Mouse (Mus musculus) midbrain, embryonic 11.5 days (tissue): Measurements from ENCODE around the gene Olfr330. TPM values are rescaled to one million over a fixed set of nuclear protein-coding genes. Genes with fewer than 3 reads are reported as not detected.
"Not testable (repeated sequence)": the region's sequence is repeated elsewhere in the genome, so short reads cannot be mapped to it uniquely, and the experiment has no call there.

Experiments used
- ATAC-seq: fragments of 200-750 bp; cut with Nextera tagmentation; 2 replicates; pipeline ENCODE4 v1.8.0; 2017; ENCODE audit warnings: moderate TSS enrichment, moderate library complexity; ENCODE audit not compliant: low FRiP score
- DNase-seq: peaks from one replicate; pipeline ENCODE4 v3.0.0; 2015; ENCODE audit warnings: low spot score; ENCODE audit errors: missing footprints
- H3K27ac ChIP-seq: fragments of 300-500 bp; sonication (generic); 2 replicates; pipeline ENCODE4 v1.5.1; 2014; ENCODE audit warnings: low read depth, low read length
- H3K27me3 ChIP-seq: fragments of 300-500 bp; sonication (generic); 2 replicates; pipeline ENCODE4 v1.6.1; 2014; ENCODE audit warnings: mild to moderate bottlenecking, low read length, moderate library complexity, mixed read lengths; ENCODE audit not compliant: control insufficient read depth, insufficient read depth
- H3K36me3 ChIP-seq: fragments of 300-500 bp; sonication (generic); 2 replicates; pipeline ENCODE4 v1.6.1; 2014; ENCODE audit warnings: mild to moderate bottlenecking, low read length, moderate library complexity, mixed read lengths; ENCODE audit not compliant: control insufficient read depth, insufficient read depth
- H3K4me1 ChIP-seq: fragments of 300-500 bp; sonication (generic); 2 replicates; pipeline ENCODE4 v1.6.1; 2014; ENCODE audit warnings: low read length; ENCODE audit not compliant: control insufficient read depth, insufficient read depth
- H3K4me2 ChIP-seq: fragments of 300-500 bp; sonication (generic); 2 replicates; pipeline ENCODE4 v1.6.1; 2014; ENCODE audit warnings: mild to moderate bottlenecking, moderate library complexity
- H3K4me3 ChIP-seq: fragments of 300-500 bp; sonication (generic); 2 replicates; pipeline ENCODE4 v1.5.1; 2014; ENCODE audit warnings: low read depth, low read length
- H3K9ac ChIP-seq: fragments of 300-500 bp; sonication (generic); 2 replicates; pipeline ENCODE4 v1.6.1; 2014; ENCODE audit warnings: low read length
- H3K9me3 ChIP-seq: fragments of 300-500 bp; sonication (generic); 2 replicates; pipeline ENCODE4 v1.6.1; 2016; ENCODE audit warnings: low read length; ENCODE audit not compliant: control insufficient read depth
- WGBS: fragments of 180-500 bp; shearing (Covaris S2); extraction: QIAGEN DNeasy Blood & Tissue Kit; methylation state at CpG from one replicate; pipeline ENCODE4 v1.1.7; 2014; 5-methylcytosine and 5-hydroxymethylcytosine counted together
- polyA plus RNA-seq: library from polyadenylated mRNA; unstranded; fragments of >200 nt; fragmentation: Nextera tagmentation; extraction: Ambion mirVana; gene quantifications from 2 replicates; pipeline ENCODE4 v1.2.1, GENCODE M21; 2014

Olfr330 gene
- not detected in 2 replicates for polyA plus RNA-seq

DNA sequence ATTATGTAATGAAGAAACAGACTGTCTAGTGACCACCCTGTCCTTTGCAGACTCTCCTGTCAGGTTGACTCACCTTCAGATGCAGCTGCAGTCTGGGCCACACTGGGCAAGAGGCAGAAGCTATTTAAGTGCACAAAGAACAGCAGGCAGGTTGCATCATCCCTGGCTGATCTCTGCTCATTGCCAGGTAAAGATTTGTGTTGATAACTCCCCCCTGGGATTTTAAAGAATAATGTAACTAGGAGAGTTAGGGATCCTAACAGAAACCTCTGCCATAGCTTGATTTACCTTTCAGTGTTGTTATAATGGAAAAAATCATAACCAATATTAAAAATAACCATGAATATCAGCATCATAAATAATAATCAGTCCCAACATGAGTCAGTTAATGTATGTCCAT is at the start of gene Olfr330:
TSS of gene Olfr330 (minus strand) at position 101 of the 400 bp plus-strand sequence.
- not testable (repeated sequence) for H3K27me3 ChIP-seq, H3K36me3 ChIP-seq, H3K4me1 ChIP-seq, H3K9me3 ChIP-seq, H3K4me2 ChIP-seq, H3K9ac ChIP-seq, H3K27ac ChIP-seq, ATAC-seq, DNase-seq, H3K4me3 ChIP-seq

DNA sequence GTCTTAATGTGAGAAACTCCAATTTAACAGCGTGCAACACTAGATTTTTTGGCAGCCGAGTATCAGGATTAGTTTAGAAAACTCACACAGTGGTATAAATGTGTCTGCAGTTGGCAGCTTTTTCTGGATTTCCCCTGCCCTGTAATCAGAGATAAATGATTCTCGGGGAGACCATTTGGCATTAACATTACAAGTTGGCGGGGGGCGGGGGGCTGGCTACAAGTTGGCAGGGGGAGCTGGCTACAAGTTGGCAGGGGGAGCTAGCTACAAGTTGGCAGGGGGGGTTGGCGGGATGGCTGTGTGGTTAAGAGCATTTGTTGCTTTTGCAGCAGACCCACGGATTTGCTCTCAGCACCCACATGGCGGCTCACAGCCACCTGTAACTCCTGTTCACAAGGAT is 44.0 kb upstream of the Olfr330 start:
- Histone ChIP-seq H3K4me3 (no peak overlapping the region), H3K4me2 (no peak overlapping the region), H3K9ac (no peak overlapping the region), H3K36me3 (no peaks in the 10 kb centered on the region), H3K4me1 (no peaks in the 10 kb centered on the region), H3K27me3 (no peaks in the 10 kb centered on the region), H3K9me3 (no peaks in the 10 kb centered on the region), H3K27ac (no peak overlapping the region)
- 86% methylated on average over 8 of the region's 8 CpGs for WGBS
- DNase-seq (peak; percentile 62), ATAC-seq (no peak)

DNA sequence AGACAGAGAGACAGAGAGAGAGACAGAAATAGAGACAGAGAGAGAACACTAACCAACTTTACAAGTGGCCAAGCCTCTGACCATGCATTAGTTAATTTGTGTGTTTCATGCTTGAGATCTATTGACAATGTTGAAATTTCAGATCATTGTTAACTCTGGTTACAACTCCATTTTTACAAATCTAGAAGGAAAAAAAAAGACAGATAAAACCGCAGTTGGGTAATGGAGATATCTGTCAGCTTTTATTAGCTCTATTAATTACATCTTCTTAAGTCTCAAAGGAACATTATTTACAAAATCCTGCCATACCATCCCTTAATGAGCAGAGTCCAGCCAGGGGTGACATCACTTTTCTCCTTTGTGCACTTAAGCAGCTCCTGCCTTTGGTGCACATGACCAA is 42.8 kb upstream of the Olfr330 start, which contains the start of gene Olfr325:
TSS of gene Olfr325 (plus strand) at position 301 of the 400 bp plus-strand sequence.
- H3K36me3 ChIP-seq, result no peaks in the 10 kb centered on the region
- no peaks in the 10 kb centered on the region for H3K27me3 ChIP-seq
- H3K4me3 ChIP-seq, result no peak within 1 kb of the TSS
- H3K9me3 ChIP-seq, result no peaks in the 10 kb centered on the region
- H3K4me1 ChIP-seq, result no peaks in the 10 kb centered on the region
- DNase-seq (peak; percentile 17), ATAC-seq (no peak)
- 84% methylated on average over 1 of the region's 1 CpGs for WGBS
- H3K27ac ChIP-seq, result no peak within 1 kb of the TSS
- no peak within 1 kb of the TSS for H3K4me2 ChIP-seq
- no peak within 1 kb of the TSS for H3K9ac ChIP-seq

DNA sequence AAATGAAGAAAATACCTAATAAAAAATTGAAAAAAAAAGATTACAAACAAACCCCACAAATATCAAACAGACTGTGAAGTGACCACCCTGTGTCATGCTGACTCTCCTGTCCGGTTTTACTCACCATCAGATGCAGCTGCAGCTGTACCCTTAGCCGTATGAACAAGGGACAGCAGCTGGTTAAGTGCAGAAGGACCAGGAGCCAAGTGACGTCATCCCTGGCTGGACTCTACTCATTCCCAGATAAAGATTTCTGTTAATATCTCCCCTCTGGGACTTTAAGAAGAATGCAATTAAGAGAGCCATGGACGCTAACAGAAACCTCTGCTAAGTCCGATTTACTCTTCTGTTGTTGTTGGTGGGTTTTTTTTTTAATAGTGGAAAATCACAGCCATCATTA is 35.8 kb upstream of the Olfr330 start, which contains the start of gene Olfr224:
TSS of gene Olfr224 (minus strand) at position 149 of the 400 bp plus-strand sequence.
- H3K27me3 ChIP-seq, result no peaks in the 10 kb centered on the region
- H3K4me3 ChIP-seq, result no peak within 1 kb of the TSS
- no peak for DNase-seq
- no peaks in the 10 kb centered on the region for H3K36me3 ChIP-seq
- H3K4me1 ChIP-seq, result no peaks in the 10 kb centered on the region
- 84% methylated on average over 5 of the region's 5 CpGs for WGBS
- no peak within 1 kb of the TSS for H3K9ac ChIP-seq
- ATAC-seq, result no peak
- no peaks in the 10 kb centered on the region for H3K9me3 ChIP-seq
- no peak within 1 kb of the TSS for H3K4me2 ChIP-seq
- no peak within 1 kb of the TSS for H3K27ac ChIP-seq

DNA sequence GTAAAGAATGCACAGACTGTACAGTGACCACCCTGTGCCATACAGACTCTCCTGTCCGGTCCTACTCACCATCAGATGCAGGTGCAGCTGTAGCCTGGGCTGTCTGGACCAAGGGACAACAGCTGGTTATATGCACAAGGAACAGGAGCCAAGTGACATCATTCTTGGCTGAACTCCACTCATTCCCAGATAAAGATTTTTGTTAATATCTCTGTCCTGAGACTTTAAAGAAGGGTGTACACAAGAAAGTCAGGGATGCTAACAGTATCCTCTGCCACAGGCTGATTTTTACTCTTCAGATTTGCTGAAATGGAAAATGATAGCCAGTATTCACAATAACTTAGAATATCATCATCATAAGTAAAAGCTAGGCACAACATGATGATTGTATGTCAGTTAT is 20.9 kb upstream of the Olfr330 start, which contains the start of gene Olfr328:
TSS of gene Olfr328 (minus strand) at position 101 of the 400 bp plus-strand sequence.
- DNase-seq, result no peak
- Histone ChIP-seq H3K9me3 (no peaks in the 10 kb centered on the region), H3K4me3 (no peak within 1 kb of the TSS), H3K36me3 (no peaks in the 10 kb centered on the region), H3K27ac (no peak within 1 kb of the TSS), H3K4me1 (no peaks in the 10 kb centered on the region), H3K4me2 (no peak within 1 kb of the TSS), H3K9ac (no peak within 1 kb of the TSS), H3K27me3 (no peaks in the 10 kb centered on the region)
- no peak for ATAC-seq
- 75% methylated on average over 1 of the region's 1 CpGs for WGBS

- ATAC-seq (no peak), DNase-seq (no peak)
- no peak within 1 kb of the TSS for H3K27ac ChIP-seq
- no peak within 1 kb of the TSS for H3K9ac ChIP-seq
- H3K4me2 ChIP-seq, result no peak within 1 kb of the TSS
- H3K36me3 ChIP-seq, result no peaks in the 10 kb centered on the region
- 94% methylated on average over 5 of the region's 5 CpGs for WGBS
- H3K27me3 ChIP-seq, result no peaks in the 10 kb centered on the region
- no peaks in the 10 kb centered on the region for H3K4me1 ChIP-seq
- no peaks in the 10 kb centered on the region for H3K9me3 ChIP-seq
- no peak within 1 kb of the TSS for H3K4me3 ChIP-seq
Observed at GRCm38 (mm10) chr11:58546322-58546721, 11.7 kb upstream of the Olfr330 start, which contains the start of gene Olfr329-ps. Gene Olfr329-ps, minus strand, starts transcription at chr11:58546422.

DNA sequence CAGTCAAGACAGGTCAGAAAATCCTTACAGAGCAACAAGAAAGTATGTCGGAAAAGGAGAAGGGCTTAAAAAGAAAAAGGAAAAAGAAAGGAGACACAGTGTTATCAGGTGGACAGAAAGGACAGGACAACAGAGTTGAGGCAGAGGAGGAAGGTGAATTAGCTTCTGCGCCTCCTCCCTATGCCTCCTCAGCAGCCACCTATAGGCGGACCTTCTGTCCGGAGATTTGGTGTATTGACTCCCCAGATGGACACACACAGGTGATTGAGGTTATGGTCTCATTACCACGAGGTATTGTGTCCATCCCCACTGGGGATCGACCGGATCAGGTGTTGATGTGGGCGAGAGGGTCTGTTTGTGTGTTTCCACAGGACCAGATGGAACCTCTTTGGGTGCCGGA is 14.9 kb downstream of the Olfr330 start:
- H3K36me3 ChIP-seq, H3K27me3 ChIP-seq, H3K27ac ChIP-seq, H3K4me3 ChIP-seq, H3K4me2 ChIP-seq, H3K4me1 ChIP-seq, ATAC-seq, H3K9me3 ChIP-seq, DNase-seq, H3K9ac ChIP-seq: not testable (repeated sequence)
- 95% methylated on average over 6 of the region's 9 CpGs for WGBS

DNA sequence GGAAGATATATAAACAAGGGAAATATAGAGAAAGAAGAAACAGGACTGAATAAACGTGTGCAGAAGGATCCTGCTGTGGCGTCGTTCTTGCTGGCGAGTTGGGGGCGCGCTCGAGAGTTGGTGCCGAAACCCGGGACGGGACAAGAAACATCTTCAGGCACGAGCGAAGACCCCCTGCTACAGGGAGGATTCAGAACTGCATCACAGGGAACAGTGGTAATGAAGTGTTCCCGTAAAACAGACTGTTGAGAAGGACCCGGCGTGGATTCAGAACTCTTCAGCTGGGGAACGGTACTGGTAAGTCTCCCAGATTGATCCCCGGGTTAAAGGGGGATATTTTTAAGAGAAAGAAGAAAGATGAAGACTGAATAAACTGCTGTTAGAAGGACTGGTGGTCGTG is 15.7 kb downstream of the Olfr330 start:
- H3K4me3 ChIP-seq, ATAC-seq, H3K27me3 ChIP-seq, H3K4me2 ChIP-seq, H3K9ac ChIP-seq, H3K4me1 ChIP-seq, H3K9me3 ChIP-seq, DNase-seq, H3K27ac ChIP-seq, H3K36me3 ChIP-seq: not testable (repeated sequence)
- WGBS, result 94% methylated on average over 17 of the region's 18 CpGs

GRCm38 (mm10) chr11:58509058-58509457 is 25.6 kb downstream of the Olfr330 start:
- H3K9ac ChIP-seq, H3K4me3 ChIP-seq, H3K36me3 ChIP-seq, DNase-seq, H3K4me2 ChIP-seq, ATAC-seq, H3K4me1 ChIP-seq, H3K27ac ChIP-seq, H3K27me3 ChIP-seq, H3K9me3 ChIP-seq: not testable (repeated sequence)
- 87% methylated on average over 19 of the region's 19 CpGs for WGBS
